Mouse (Mus musculus) common myeloid progenitor, adult 5-6 weeks (primary cell): ENCODE data around the gene Mast3. TPM values are rescaled to one million over a fixed set of nuclear protein-coding genes. Genes with fewer than 3 reads are reported as not detected.

Source experiments
- ATAC-seq: replicated peaks from 2 replicates; pipeline ENCODE4 v1.8.0; 2016; ENCODE audit warnings: low read depth, mild to moderate bottlenecking, moderate TSS enrichment, inconsistent platforms; ENCODE audit not compliant: poor library complexity, severe bottlenecking
- total RNA-seq: library from RNA; stranded (forward); fragments of 200-1000, 187-1606 nt; gene quantifications from 2 replicates; pipeline ENCODE4 v1.2.3, GENCODE M21; 2017

Gene Mast3
- total RNA-seq, 1 experiment from 2014 or later = 22.2 TPM

DNA sequence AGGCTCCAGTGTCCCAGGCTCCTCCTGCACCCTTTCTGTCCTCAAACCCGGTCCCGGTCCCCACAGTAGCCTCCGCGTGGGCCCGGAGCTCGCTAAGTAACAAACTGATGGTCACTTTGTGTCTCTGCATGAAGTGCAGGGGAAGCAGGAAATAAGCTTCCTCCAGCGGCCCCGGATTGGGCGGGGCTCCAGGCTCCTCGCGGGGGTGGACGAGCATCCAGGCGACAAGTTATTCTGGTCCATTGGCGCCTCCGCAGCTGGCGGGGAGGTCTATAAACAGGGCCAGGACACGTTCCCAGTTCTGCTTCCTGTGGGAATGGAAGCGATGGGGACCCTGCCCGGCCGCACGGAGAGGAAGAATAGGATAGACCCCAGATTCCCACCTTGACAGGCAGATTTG, 51.7 kb downstream of the Mast3 start:
- ATAC-seq = no peak

DNA sequence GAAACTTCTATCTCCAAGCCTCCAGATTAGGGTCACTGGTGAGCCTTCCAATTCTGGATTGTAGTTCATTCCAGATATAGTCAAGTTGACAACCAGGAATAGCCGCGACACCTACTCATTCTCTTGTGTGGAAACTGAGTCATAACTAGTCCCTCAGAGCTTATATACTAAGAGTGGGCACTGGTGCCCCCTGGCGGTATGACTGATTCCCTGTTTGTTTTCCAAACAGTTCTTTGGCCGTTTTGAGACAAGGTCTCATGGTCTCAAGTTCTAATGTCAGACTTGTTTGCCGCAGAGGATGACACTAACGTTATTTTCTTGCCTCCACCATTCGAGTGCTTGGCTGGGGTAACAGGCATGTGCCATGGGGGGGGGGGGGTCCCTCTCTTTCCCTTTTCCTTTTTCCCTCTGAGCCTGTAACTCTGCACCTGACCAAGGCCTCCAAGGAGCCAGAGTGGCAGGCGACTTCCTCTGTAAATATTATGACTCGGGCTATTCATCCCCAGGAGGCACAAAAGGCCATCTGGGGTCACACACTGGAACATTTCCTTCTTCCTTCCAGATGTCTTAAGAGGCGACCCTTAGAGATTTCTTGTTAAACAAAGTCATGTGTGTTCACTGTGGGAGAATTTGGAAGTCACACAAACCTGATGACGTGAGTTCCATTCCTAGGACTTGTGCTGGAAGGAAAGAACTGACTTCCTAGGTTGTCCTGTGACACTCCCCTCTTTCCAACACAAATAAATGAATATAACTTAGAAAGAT, 52.7 kb downstream of the Mast3 start:
- ATAC-seq = no peak

DNA sequence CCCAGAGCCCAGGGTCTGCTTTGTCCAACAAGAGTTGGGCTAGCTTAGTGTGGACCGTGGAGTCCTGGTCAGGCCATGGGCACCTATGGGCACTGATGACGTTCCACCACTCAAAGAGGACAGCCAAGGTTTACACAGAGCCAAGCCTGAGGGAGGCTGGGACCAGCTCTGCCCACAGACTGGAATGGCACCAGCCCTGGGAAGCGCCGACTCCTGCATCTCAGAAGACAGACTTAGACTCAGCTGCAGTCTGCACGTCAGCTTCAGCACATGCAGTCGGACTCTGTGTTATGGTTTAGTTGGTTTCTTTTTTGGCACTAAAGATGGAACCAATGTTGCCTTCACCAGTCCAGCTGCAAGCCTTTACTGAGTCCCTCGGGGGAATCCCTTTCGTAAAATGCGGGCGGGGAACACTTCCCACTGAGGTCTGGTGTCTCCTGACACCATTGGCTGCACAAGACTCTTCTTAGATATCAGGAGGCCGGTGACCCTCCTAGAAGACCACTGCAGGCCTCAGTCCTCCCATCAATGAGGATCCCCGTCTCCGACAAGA, 54.6 kb downstream of the Mast3 start:
- no peak for ATAC-seq

DNA sequence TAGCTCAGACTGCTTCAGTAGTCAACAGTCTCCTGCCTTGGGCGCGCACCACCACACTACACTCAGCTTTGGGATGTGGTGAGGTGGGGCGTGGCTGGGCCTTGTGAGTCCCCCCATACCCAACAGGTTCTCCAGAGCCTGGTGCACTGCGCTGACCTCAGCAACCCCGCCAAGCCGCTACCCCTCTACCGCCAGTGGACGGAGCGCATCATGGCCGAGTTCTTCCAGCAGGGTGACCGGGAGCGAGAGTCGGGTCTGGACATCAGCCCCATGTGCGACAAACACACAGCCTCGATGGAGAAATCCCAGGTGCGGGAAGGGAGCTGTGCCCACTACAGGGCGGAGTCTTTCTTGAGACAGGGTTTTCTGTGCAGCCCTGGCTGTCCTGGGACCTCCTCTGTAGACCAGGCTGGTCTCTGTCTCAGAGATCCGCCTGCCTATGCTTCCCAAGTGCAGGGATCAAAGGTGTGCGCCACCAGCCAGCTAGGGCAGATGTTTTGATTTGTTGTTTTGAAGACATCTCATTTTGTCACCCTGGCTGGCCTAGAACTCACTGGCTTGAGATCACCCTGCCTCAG, 55.7 kb downstream of the Mast3 start:
- ATAC-seq = no peak

DNA sequence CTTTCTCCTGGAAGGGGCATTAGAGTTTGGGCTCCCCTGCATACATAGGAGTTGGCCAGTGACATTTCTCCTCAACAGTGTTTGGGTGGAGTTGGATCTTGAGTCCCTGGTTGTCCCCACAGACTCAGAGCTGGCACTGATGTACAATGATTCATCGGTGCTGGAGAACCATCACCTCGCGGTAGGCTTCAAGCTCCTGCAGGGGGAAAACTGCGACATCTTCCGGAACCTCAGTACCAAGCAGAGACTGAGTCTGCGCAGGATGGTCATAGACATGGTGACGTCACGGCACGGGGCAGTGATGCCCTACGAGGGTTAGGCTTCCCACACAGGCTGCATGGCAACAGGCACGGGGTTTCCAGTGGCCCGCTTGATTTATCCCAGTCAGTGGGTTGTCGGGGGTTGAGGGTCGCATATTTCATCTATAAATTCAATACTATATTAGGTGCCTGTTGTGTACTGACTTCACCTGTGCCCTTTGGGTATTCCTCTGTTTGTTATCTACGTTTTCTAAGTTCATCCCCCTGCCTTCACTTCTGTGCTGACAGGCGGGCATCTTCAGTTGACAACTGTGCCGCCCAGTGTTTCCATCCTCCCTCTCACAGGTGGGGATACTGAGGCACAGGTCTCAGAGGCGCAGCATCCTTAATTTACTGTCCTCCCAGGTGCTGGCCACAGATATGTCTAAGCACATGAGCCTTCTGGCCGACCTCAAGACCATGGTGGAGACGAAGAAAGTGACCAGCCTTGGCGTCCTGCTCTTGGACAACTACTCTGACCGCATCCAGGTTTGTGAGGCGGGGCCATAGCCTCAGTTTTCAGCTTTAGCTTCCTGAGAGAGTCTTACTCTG, 56.4 kb downstream of the Mast3 start:
- ATAC-seq = no peak

DNA sequence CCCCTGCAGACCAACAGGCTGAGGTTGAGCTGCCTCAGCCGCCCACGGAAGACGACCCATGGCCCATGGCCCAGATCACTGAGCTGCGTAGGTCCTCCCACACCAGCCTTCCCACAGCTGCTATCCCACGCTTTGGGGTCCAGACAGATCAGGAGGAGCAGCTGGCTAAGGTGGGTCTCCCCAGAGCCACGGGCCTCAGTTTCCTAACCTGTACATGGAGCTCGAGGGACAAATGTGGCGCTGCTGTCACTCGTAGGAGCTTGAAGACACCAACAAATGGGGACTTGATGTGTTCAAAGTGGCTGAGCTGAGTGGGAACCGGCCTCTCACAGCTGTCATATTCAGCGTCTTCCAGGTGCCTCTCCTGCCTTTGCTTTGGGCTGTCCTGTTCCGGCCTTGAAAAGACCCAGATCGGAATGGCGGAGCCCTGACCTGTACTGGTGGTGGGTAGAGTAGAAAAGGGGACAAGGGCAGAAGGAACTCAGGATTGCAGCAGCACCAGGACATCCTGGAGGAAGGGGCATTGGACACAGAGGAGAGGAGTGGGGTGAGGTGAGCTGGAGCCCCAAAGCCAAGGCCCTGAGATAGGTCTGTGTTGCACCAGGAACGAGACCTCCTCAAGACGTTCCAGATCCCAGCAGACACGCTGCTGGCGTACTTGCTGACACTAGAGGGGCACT, 57.5 kb downstream of the Mast3 start:
- ATAC-seq = no peak

DNA sequence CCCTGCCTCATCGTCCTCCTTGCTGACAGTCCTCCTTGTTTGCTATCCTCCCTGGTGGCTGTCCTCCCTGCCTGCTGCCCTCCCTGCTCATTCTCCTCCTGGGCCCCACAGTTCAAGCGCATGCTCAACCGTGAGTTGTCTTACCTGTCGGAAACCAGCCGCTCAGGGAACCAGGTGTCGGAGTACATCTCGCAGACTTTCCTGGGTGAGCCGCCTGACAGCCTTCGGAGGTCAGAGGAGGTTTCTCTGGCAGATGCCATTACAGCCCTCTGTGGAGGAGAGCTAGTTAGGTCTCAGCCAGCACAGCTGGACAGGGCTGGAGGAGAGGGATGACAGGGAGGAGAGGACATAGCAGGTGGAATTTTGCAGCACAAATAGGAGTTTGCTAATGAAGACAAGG, 58.2 kb downstream of the Mast3 start:
- no peak for ATAC-seq

DNA sequence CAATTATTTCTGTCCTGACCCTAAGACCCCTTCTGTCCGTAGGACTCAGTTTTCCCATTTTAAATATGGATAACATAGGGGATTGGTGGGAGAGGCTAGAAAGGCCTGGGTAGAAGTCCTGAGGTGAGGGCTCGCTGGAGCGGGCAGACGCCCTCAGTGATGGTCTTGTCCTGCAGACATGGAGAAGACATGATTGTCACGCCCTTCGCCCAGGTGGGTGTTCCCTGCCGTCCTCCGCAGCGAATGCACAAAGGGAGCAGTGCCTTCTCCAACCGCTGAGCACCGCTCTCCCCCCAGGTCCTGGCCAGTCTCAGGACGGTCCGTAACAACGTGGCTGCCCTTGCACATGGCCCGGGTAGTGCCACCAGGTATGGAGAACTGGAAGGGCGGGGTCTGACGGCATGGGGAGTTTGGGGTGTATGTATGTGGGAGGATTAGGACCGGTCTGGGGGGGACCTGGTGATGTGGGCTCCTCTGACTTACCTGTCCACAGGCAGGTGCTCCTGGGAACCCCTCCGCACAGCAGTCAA, 59.1 kb downstream of the Mast3 start:
- no peak for ATAC-seq

DNA sequence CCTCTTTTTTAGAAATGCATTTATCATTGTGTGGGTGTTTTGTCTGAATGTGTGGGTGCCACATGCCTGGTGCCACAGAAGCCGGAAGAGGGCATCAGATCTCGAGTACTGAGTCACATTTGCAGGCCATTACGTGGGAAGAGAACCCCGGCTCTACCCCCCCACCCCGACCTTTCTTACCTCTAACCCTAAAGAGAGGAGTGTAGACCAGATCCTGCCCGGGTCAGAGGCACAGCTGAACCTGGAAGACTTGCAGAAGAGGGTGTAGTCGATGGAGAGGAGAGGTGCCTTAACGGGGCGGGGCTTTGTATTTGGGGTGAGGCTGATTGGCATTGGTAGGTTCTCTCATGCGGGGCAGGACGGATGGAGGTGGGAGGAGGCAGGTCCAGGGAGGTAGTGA, 60.0 kb downstream of the Mast3 start:
- ATAC-seq = no peak

DNA sequence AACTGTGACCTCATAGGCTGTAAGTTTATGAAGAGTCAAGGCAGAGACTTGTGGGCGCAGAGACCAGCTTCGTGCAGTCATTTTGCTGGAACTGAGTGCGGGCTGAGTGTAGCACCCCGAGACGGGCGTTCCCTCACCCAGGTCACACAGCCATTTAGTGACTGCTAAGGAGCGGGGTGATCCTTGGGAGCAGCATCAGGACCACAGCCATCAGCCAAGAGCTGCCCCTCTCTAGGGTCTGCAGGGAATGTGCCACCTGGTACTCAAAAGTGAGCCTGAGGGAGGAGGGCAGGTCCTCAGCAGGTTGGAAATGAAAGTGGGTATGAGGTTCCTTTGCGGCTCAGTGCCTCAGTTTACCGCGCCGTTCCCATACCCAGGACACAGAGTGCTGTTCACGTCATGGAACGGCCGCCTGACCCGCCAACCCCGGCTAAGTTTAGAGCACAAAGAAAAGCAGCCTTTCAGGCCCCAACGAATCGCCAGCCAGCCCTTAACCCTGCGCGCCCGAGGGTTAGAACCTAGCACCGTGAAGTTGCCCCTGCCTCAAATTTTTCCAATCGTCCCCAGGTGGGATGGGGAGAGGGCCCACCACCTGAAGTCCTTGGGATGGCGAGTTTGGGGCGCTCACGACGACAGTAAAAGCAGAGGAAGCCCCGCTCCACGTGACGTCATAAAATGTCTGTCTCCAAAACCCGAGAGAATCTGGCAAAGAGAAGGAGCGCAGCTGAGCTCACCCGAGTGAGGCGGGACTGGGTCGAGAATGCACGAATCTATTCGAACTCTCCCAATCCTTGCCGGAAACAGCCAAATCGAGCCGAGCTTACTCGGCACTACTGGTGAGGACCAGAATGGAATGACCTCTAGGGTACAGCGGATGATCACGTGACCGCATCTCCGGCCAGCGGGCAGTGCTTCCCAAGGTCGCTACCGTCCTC, 60.9 kb downstream of the Mast3 start:
- ATAC-seq = peak; percentile 13; the same call in 1 of the 2 replicates

DNA sequence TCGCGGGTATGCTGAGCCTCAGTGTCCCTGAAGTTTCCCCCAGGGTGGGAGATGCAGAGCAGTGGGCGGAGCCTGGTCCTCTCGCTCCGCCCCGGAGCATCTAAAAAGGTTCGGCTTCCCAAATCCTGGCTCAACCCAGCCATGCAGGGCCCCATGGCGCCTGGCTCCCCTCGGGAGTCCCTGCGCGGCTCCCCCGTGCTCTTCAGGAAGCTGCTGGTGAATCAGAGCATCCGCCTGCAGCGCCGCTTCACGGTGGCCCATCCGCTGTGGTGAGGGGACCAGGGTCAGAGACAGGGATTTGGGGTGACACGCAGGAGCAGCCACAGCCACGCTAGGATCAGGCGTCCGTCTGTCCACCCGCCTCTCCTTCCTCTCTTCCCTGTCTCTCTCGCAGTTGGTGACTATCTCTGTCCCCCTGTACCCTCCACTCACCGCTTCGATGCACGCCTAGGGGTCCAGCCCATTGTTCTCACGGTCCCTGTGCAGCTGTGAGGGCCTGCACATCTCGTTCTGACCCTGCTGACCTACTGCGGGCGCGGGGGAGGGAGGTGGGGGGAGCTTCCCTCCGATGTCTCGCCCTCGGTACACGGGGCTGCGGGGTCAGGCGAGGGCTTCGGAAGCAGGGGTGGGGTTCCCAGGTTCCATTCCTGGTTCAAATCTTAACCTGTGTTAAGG, 61.7 kb downstream of the Mast3 start:
- ATAC-seq = peak; percentile 18

DNA sequence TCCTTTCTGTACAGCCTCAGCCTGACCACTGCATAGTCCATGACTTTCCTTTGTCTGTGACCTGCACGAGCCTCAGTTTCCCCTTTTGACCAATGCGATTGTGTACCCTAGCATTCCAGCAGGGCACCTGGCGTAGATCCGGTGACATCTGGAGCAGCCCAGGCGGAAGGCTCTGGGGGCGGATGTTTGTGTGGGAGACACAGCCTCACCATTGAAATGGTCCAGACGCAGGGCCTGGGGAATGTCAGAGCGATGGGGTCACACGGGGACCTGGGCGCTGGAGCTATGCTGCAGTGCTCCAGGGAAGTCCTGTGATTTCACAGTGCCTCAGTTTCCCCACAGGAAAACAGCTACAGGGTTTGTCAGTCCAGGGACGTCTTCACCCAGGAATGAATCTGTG, 62.7 kb downstream of the Mast3 start:
- no peak for ATAC-seq

DNA sequence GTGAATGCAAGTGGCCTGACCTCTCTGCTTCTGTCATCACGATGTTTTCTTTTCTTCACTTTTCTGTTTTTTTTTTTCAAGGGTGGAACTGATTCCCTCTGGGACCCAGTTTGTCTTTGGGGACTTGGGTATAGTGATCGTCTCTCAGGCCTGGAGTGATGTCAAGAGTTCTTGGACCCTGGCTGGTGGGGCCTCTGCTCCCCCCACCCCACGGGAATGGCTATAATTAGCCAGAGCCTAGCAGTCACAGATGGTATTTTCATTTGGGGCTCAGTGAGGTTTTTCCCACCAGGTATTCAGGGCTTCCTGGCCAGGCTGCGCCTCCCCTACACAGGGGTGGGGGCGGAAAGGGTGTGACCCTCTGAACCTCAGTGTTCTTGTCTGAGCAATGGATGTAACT, 63.2 kb downstream of the Mast3 start:
- ATAC-seq = no peak

DNA sequence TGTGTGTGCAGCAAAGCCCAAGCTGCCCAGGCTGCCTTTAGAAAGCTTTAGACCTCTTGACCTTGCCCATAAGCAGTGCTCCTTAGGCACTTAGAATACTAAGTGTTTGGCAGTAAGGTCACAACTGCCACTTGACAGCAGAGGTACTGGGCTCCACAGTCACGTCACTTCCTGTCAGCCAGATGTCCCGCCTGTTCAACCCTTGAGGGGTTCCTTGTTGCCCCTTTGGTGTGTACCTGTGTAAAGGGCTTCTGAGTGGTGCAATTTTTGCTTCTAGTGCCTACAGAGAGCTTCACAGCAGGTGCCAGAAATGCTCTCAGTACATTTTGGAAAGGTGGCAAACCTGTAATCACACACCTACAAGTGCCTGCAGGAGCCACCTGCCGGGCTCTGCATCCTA, 66.6 kb downstream of the Mast3 start:
- 0 out of 2 replicates have a peak, but pooled peaks have one; percentile 25 for ATAC-seq

DNA sequence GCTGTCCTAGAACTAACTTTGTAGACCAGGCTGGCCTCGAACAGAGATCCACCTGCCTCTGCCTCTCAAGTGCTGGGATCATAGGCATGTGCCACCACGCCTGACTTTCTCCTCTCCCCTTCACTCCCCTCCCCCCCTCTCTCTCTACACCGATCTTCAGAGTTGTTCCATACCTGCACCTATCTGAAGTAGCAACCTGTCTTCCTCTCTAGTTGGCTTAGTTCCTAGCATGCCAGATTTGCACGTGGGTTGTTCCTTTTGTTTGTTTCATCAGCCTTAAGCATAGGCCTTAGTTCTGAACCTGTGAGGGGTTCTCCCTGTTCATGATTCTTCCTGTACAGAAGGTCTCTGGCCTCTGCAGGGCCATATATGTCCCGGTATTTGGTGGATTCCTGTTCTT, 67.1 kb downstream of the Mast3 start:
- ATAC-seq = no peak

DNA sequence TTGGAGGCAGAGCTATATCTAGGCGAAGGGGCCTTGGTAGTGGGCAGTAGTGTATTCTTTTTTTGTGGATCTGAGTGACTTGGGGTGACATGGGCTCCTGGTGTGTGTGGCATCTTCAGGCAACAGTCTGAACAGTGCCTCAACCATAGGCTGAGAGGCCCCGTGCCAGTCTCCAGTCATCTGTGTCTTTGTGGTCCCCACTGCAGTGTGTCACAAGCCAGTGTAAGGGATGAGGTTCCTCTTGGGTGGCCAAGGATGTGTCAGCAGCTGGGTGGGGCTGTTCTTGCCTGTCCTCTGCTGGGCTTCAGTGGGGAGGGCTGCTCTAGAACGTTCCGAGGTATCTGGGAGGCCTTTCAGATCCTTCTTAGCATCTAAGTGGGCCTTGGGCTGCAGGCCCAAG, 73.9 kb downstream of the Mast3 start:
- ATAC-seq = no peak

DNA sequence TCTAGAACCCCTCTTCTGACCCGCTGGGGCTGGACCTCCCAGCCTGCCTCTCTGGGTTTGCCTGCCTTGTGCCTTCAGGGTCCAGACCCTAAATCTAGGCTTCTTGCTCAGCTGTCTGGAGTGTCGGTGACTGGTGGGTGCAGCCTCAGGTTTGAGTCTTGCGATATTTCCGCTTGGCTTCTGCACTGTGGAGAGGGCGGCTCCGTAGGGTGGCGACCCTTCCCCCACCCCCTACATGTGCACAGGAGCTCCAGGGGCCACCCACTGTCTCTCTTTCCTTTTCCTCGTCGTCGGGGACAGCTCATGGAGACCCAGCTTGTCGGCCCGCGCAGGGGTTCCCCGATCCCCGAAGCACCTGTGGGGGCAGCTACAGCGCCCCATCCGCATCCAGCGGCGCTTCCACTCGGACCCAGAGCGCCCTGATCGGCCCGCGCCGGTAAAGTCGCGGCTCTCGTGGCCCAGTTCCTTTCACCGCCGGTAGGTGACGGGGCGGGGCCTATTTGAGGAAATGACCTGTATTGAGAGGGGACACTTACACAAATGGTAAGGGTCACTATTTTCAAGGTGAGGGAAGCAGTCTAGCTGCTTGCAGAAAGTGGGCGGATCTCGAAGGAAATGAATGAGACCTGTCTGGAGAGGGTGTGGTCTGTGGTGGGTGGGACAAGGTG, 74.9 kb downstream of the Mast3 start:
- ATAC-seq = peak; percentile 73
